Mouse (Mus musculus): ENCODE measurements around the gene Gm10382.
A peak's percentile ranks its signal among the peaks of the same experiment; 100 is the strongest.
"Not testable (repeated sequence)": the region's sequence is repeated elsewhere in the genome, so short reads cannot be mapped to it uniquely, and the experiment has no call there.

The Gm10382 gene

DNA sequence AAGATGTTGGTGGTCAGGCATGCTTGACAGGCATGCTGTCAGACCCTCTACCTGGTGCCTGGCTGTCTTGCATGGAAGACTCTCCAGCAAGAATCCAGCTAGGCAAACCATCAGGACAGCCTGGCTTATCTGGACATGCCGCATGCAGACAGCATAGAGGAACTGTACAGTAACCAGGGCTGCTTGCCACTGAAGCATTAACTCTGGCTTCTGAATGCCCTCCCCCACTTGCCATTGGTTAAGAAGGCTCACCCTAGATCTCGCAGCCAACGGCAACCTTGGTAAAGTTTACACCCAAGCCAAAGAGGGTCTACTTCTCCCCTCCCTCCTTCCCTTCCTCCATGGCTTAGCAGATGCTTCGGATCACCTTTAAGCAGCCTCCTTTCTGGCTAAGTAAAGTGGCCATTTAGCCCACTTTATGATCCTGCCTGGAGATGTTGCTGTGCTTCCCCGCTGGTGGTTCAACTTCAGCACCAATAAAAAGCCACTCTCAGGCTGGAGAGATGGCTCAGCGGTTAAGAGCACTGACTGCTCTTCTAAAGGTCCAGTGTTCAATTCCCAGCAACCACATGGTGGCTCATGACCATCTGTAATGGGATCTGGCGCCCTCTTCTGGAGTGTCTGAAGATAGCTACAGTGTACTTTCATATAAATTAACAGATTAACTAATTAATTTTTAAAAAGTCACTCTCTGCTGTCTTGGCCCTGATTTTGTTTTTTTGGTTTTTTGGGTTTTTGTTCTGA, 18.0 kb upstream of the Gm10382 start:
- no peak for DNase-seq (ENCODE audit: low spot score)

GRCm38 (mm10) chr5:125372027-125372426, 17.1 kb upstream of the Gm10382 start:
- DNase-seq (ENCODE audit: low spot score): no peak

- no peak for DNase-seq (ENCODE audit: low spot score)
Measured at GRCm38 (mm10) chr5:125375871-125376270, 13.3 kb upstream of the Gm10382 start.

DNA sequence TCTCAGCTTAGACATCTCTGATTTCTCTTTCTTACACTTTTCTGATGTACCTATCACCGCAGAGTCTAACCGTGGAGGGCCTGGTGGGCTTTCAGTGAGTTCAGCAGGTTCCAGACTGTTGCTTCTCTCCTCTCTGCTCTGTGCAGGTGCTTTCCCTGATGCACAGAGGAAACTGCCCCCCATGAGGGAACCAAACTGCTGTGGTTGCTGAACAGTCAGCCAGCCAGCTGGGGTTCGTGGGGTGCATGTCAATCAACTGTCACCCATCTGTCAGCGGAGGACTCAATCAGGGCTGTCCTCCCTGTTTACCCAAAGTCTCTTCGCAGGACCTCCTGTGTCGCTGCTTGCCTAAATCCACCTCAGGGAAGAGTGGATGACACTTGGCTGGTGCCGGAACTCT, 11.9 kb upstream of the Gm10382 start:
- DNase-seq (ENCODE audit: low spot score): no peak

DNA sequence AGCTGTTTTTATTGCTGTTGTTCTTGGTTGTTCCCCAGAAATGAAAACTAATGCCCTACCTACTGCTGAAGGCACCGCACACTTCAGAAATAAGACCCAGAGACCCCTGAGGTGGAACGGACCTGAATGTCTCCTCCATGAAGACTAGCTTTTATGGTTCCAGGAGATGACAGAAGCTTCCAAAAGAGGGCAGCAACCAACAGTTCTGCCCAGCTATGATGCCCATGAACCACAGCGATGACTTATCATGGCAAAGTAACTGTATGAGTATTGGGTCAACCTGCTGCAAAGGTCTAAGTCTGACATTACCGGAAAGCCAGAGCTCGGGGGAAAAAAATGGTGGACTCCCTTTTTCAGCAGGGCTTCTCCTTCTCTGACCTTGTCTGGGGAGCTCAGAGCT, 10.2 kb upstream of the Gm10382 start:
- DNase-seq (ENCODE audit: low spot score): no peak

GRCm38 (mm10) chr5:125381954-125382672, 7.0 kb upstream of the Gm10382 start:
- no peak for DNase-seq (ENCODE audit: low spot score)

- DNase-seq (ENCODE audit: low spot score): peak; percentile 53
Measured at GRCm38 (mm10) chr5:125382673-125383558, 6.2 kb upstream of the Gm10382 start.

DNA sequence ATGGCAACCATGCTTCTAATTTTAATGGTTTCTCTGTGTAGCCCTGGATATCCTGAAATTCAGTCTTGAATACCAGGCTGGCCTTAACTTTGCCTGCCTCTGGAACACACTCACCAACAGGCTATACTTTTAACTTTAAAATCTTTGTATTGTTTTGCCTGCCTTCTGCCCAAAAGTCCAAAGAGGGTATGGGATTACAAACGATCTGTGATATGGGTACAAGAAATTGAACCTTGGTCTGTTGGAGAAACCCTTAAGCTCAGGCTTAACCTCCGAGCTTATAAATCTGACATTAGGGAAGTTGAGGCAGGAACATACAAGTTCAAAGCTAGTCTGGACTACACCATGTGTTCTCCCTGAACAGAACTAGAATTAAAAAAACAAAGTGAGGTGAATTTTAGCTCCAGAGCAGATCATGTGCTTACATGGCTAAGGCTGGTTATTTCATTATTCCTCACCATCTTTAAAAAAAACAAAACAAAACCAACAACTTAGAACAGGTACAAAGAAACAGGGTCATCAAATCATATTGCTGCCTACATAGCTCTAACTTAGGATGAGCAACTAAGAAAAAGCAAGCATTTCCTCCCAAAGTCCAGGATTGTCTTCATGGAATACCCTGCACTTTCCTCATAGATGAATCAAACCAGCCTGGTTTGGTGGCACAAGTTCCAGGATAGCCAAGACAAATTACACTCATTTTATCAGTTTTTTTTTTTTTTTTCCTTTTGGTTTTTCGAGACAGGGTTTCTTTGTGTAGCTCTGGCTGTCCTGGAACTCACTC, 5.3 kb upstream of the Gm10382 start:
- no peak for DNase-seq (ENCODE audit: low spot score)

- no peak for DNase-seq (ENCODE audit: low spot score)
Measured at GRCm38 (mm10) chr5:125384512-125385214, 4.5 kb upstream of the Gm10382 start.

DNA sequence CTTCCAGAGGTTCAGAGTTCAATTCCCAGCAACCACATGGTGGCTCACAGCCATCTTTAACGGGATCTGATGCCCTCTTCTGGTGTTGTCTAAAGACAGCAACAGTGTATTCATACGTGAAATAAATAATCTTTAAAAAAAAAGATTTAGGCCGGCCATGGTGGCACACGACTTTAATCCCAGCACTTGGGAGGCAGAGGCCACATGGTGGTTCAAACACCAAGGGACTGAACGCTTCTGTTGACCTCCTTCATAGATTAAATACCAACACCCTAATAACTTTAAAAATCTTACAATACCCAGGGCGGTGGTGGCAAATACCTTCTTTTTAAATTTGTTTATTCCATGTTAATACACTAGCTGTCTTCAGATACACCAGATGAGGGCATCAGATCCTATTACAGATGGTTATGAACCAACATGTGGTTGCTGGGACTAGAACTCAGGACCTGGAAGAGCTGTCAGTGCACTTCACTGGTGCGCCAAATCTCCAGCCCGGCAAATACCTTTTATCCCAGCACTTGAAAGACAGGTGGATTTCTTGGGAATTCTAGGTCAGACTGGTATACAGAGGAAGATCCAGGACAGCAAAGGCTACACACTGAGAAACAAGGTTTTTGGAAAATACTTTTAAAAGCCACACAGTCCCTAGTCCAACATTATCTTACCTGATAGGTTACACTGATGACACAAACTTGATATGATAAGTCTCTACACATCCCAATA, 3.7 kb upstream of the Gm10382 start:
- no peak for DNase-seq (ENCODE audit: low spot score)

- not testable (repeated sequence) for DNase-seq (ENCODE audit: low spot score)
Measured at GRCm38 (mm10) chr5:125387295-125387694, 1.8 kb upstream of the Gm10382 start.

DNA sequence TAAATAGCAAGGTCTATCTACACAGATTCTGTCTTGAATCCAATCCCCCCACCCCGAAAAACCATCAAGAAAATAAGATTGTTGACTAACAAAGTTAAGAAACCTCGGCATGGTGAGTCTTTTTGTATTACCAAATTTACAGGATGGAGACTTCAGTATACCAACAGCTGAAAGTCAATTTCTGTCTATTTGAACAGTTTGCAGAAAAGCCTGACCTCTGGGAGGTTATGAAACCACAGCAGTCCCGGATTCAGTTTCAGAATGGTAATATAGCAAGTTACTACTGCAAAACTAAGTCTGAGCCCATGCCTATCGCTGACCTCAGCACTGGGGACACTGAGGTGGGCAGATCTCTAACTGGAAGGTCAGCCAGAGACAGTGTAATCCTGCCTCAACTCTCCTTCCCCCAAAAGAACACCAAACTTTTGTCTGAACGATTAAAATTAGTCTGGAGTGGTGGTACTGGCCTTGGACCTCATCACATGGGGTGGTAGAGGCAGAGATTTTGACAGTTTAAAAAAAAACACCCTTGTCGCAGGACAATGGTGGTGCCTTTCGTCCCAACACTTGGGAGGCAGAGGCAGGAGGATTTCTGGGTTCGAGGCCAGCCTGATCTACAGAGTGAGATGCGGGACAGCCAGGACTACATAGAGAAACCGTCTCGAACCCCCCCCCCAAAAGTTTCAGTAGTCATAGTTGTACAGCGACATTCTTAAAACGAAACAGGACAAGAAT, 597 bp upstream of the Gm10382 start:
- no peak for DNase-seq (ENCODE audit: low spot score)

- DNase-seq (ENCODE audit: low spot score): peak; percentile 94
Measured at GRCm38 (mm10) chr5:125389579-125390441, 688 bp downstream of the Gm10382 start, which contains the start of gene Ubc. Gene Ubc, minus strand, starts transcription at chr5:125390202.

DNA sequence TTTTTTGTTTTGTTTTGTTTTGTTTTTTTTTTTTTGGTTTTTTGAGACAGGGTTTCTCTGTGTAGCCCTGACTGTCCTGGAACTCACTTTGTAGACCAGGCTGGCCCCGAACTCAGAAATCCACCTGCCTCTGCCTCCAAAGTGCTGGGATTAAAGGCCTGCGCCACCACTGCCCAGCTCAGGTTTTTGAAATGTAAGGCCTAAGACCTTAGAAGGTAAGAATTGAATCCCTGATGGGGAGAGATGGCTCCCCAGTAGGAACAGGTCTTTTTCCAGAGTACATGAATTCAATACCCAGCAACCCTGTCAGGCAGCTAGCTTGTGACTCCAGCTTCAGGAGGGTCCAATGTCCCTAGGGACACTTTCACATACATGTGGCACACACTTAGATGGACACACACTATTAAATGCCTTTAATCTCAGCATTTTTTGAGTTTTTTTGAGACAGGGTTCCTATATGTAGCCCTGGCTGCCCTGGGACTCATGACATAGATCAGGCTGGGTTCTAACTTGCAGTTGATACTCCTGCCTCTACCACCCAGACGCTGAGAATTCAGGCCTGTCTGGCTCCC, 1.9 kb downstream of the Gm10382 start:
- no peak for DNase-seq (ENCODE audit: low spot score)

- DNase-seq (ENCODE audit: low spot score): peak; percentile 86
Measured at GRCm38 (mm10) chr5:125391609-125392008, 2.5 kb downstream of the Gm10382 start.

DNA sequence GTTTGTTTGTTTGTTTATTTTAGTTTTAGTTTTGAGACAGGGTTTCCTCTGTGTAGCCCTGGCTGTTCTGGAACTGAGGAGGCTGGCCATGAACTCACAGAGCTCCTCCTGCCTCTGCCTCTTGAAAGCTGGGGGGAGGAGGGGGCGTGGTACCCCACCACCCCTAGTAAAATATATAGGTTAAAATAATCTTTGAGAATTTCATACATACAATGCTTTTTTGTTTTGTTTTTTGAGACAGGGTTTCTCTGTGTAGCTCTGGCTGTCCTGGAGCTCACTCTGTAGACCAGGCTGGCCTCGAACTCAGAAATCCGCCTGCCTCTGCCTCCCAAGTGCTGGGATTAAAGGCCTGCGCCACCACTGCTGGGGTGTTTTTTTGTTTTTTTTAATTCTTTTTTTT, 3.1 kb downstream of the Gm10382 start:
- DNase-seq (ENCODE audit: low spot score): not testable (repeated sequence)

GRCm38 (mm10) chr5:125392618-125392976, 3.5 kb downstream of the Gm10382 start:
- no peak for DNase-seq (ENCODE audit: low spot score)

GRCm38 (mm10) chr5:125392977-125393621, 4.0 kb downstream of the Gm10382 start:
- peak; percentile 99 for DNase-seq (ENCODE audit: low spot score)
